Mouse (Mus musculus) myocyte (in vitro differentiated cells): ENCODE data around the gene Igfbp4.
A peak's percentile ranks its signal among the peaks of the same experiment; 100 is the strongest.

ENCODE experiments used
- CEBPB ChIP-seq: IDR thresholded peaks from 2 replicates; pipeline ENCODE4 v1.6.1; 2011; ENCODE audit warnings: mild to moderate bottlenecking, moderate library complexity; ENCODE audit not compliant: poor library complexity, insufficient read depth, severe bottlenecking
- E2F4 ChIP-seq: IDR thresholded peaks from one replicate; pipeline ENCODE4 v1.6.1; 2011; ENCODE audit warnings: mild to moderate bottlenecking, control low read depth, moderate library complexity; ENCODE audit not compliant: insufficient read depth
- MAX ChIP-seq: IDR thresholded peaks from one replicate; pipeline ENCODE4 v1.6.1; 2011; ENCODE audit warnings: low read depth, mild to moderate bottlenecking, control low read depth
- MYOD1 ChIP-seq, 3 experiments: IDR thresholded peaks; one replicate each; pipeline ENCODE4 v1.6.1; 2011; ENCODE audit warnings: control low read depth in 2 of 3, low read depth in 2 of 3, mild to moderate bottlenecking in 2 of 3, moderate library complexity in 1 of 3; ENCODE audit not compliant: insufficient read length in 2 of 3, control insufficient read depth in 1 of 3
- MYOG ChIP-seq, 3 experiments: IDR thresholded peaks; one replicate each; pipeline ENCODE4 v1.6.1; 2011; ENCODE audit warnings: control low read depth in 2 of 3, low read depth in 2 of 3, mild to moderate bottlenecking in 2 of 3; ENCODE audit not compliant: insufficient read length in 2 of 3, control insufficient read depth in 1 of 3, insufficient read depth in 1 of 3
- POLR2A ChIP-seq: IDR thresholded peaks from one replicate; pipeline ENCODE4 v1.6.1; 2011; ENCODE audit warnings: low read depth, mild to moderate bottlenecking, control low read depth, moderate library complexity; ENCODE audit not compliant: insufficient read length
- POLR2AphosphoS2 ChIP-seq: IDR thresholded peaks from one replicate; pipeline ENCODE4 v1.6.1; 2011; ENCODE audit warnings: low read depth, control low read depth; ENCODE audit not compliant: insufficient read length
- SRF ChIP-seq: IDR thresholded peaks from one replicate; pipeline ENCODE4 v1.6.1; 2011; ENCODE audit warnings: low read depth; ENCODE audit not compliant: control insufficient read depth, insufficient read length
- TCF12 ChIP-seq: IDR thresholded peaks from one replicate; pipeline ENCODE4 v1.6.1; 2011; ENCODE audit warnings: mild to moderate bottlenecking, control low read depth; ENCODE audit not compliant: poor library complexity, insufficient read depth, severe bottlenecking
- TCF3 ChIP-seq: IDR thresholded peaks from one replicate; pipeline ENCODE4 v1.6.1; 2011; ENCODE audit warnings: low read depth, control low read depth; ENCODE audit not compliant: insufficient read length
- USF1 ChIP-seq: IDR thresholded peaks from one replicate; pipeline ENCODE4 v1.6.1; 2011; ENCODE audit warnings: low read depth, mild to moderate bottlenecking, control low read depth, moderate library complexity

DNA sequence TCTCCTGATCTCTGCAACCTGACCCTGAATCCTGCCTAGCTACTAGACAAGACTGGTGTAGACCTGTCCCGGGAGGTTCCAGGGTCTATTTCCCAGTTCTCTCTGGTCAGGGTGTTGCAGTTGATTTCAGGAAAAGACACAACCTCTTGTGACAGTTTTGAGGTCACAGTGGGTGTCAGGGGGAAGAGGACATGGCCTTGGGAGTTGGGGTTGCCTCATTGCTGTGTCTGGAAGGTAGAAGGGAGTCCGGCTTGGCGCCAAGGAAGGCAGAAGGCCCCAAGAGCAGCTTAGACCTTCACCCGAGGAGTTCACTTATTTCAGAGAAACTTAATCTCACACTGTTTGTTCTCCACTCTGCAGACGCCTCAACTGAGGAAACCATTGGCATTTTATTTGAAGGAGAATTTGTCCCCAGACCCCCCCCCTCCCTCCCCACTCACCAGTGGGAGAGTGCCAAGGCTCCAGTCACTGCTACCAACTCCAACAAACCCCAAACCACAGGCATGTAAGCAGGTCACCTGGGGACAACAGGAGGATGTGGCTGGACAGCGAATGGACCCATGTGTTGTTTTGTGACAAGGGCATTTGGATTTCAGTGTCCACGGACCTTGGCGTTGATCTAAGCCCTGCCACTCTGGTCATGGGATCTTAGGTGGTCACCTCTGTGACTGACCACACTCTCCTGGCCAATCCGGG, 61.7 kb downstream of the Igfbp4 start:
- TF ChIP-seq POLR2A (no peak), USF1 (no peak), TCF12 (no peak), E2F4 (no peak), MAX (no peak), SRF (no peak), POLR2AphosphoS2 (no peak), CEBPB (no peak), MYOG (IDR thresholded peaks at IDR 0.05; ENCODE audit: control insufficient read depth in 1 of 3, insufficient read depth in 1 of 3, insufficient read length in 2 of 3, low read depth in 2 of 3) (peak in 1 of 3 experiments; percentile 50), MYOD1 (IDR thresholded peaks at IDR 0.05; ENCODE audit: control insufficient read depth in 1 of 3, insufficient read length in 2 of 3, low read depth in 2 of 3) (peak in 1 of 3 experiments; percentile 26), TCF3 (no peak)
